Mouse (Mus musculus) frontal cortex, postnatal 10 days (tissue): ENCODE data around the gene Tmem126b.

Experiments
- DNase-seq, 2 experiments: peaks; one replicate each; pipeline ENCODE4 v3.0.0; 2022; ENCODE audit warnings: low spot score in 2 of 2, mixed read lengths in 1 of 2

Tmem126b gene

DNA sequence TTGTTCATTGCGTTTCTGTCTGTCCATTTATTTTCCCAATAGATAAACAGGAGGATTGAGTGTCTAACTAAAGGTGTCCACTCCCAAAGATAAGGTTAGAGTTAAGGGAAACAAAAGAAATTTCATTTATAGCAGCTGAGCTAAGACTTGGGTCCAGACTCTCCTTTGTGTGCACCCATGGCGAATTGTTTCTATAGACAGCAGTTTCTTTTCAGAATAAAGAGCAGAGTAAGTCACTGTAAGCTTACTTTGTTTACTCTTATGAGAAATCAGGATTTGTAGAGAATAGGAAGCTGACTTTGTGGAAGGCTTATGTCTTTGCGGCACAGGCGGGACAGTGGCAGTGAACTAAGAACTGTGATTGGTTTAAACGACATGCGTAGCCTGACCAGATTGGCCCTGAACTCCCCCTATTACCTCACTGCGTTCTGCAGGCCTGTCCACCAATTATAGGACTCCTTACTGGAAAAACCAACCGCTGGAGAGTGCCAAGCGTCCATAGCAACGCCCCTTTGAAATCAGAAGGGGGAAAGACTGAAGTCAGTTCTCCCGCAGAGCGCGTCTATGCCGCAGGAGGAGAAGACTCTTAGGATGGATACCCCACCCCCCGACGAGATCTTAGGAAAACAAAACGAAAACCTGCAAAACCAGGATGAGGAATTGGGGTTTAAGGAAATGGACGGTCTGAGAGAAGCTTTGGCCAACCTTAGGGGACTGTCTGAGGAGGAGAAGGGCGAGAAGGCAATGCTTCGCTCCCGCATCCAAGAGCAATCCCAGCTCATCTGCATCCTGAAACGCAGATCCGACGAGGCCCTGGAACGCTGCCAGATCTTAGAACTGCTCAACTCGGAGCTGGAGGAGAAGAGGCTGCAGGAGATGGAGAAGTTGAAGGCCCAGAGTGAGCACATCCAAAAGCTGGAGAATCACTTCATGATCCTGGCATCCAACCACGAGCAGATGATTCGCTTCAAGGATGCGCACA is 49.5 kb downstream of the Tmem126b start, which contains the start of gene Ccdc89:
TSS of gene Ccdc89 (plus strand) at position 558 of the 982 bp plus-strand sequence.
- DNase-seq: peak; percentile 74 to 80
